Mouse (Mus musculus): ENCODE measurements around the gene Rdh1.
A peak's percentile ranks its signal among the peaks of the same experiment; 100 is the strongest.

- TF ChIP-seq CTCF (IDR thresholded peaks at IDR 0.05; ENCODE audit: control insufficient read depth, insufficient read depth, low read length) (peak; percentile 44; the same call in 1 of the 2 replicates), POLR2A (IDR thresholded peaks at IDR 0.05; ENCODE audit: borderline replicate concordance, control insufficient read depth, low read depth, low read length) (no peak)
These were observed 20.3 kb upstream of the Rdh1 start, which contains the start of gene Zbtb39 for GRCm38 (mm10) chr10:127739083-127739660.
